Mouse (Mus musculus) limb, embryonic 15.5 days (tissue): ENCODE measurements around the gene Wdr25. TPM values are rescaled to one million over a fixed set of nuclear protein-coding genes. Genes with fewer than 3 reads are reported as not detected.

Experiments used
- ATAC-seq: fragments of 200-750 bp; cut with Nextera tagmentation; 2 replicates; pipeline ENCODE4 v1.8.0; 2017; ENCODE audit warnings: low read depth, moderate TSS enrichment; ENCODE audit not compliant: insufficient number of reproducible peaks, low FRiP score, low TSS enrichment
- H3K27ac ChIP-seq: fragments of 300-500 bp; sonication (generic); 2 replicates; pipeline ENCODE4 v1.5.1; 2015; ENCODE audit warnings: moderate library complexity, mild to moderate bottlenecking, inconsistent platforms
- H3K27me3 ChIP-seq: fragments of 300-500 bp; sonication (generic); 2 replicates; pipeline ENCODE4 v1.6.1; 2015; ENCODE audit warnings: inconsistent platforms
- H3K36me3 ChIP-seq: fragments of 300-500 bp; sonication (generic); 2 replicates; pipeline ENCODE4 v1.6.1; 2015; ENCODE audit warnings: inconsistent platforms
- H3K4me1 ChIP-seq: fragments of 300-500 bp; sonication (generic); 2 replicates; pipeline ENCODE4 v1.6.1; 2015; ENCODE audit warnings: inconsistent platforms
- H3K4me2 ChIP-seq: fragments of 300-500 bp; sonication (generic); 2 replicates; pipeline ENCODE4 v1.6.1; 2015; ENCODE audit warnings: mild to moderate bottlenecking, inconsistent platforms
- H3K4me3 ChIP-seq: fragments of 300-500 bp; sonication (generic); 2 replicates; pipeline ENCODE4 v1.5.1; 2015; ENCODE audit warnings: mild to moderate bottlenecking, inconsistent platforms
- H3K9ac ChIP-seq: fragments of 300-500 bp; sonication (generic); 2 replicates; pipeline ENCODE4 v1.6.1; 2015; ENCODE audit warnings: inconsistent platforms
- H3K9me3 ChIP-seq: fragments of 300-500 bp; sonication (generic); 2 replicates; pipeline ENCODE4 v1.6.1; 2016; ENCODE audit warnings: inconsistent platforms
- WGBS: fragments of 180-500 bp; shearing (Covaris S2); methylation state at CpG from one replicate; pipeline ENCODE4 v1.1.7; 2015; 5-methylcytosine and 5-hydroxymethylcytosine counted together
- polyA plus RNA-seq: library from polyadenylated mRNA; unstranded; fragments of >200 nt; fragmentation: Nextera tagmentation; extraction: Ambion mirVana; gene quantifications from 2 replicates; pipeline ENCODE4 v1.2.1, GENCODE M21; 2015

Wdr25 gene
- polyA plus RNA-seq, 1 experiment from 2014 or later, result 7.8 TPM

GRCm38 (mm10) chr12:108967631-108968030 is 74.2 kb downstream of the Wdr25 start:
- WGBS, result 81% methylated on average over 4 of the region's 4 CpGs
- H3K4me3 ChIP-seq, result no peak overlapping the region

GRCm38 (mm10) chr12:108968031-108968430 is 74.6 kb downstream of the Wdr25 start:
- Histone ChIP-seq H3K4me3 (no peak overlapping the region), H3K27ac (no peak overlapping the region)
- 79% methylated on average over 10 of the region's 10 CpGs for WGBS

More at GRCm38 (mm10) chr12:108967631-108968030, 74.2 kb downstream of the Wdr25 start:
- ATAC-seq, result no peak
- Histone ChIP-seq H3K9ac (no peak overlapping the region), H3K36me3 (no peaks in the 10 kb centered on the region), H3K4me2 (no peak overlapping the region), H3K9me3 (no peaks in the 10 kb centered on the region), H3K27ac (no peak overlapping the region), H3K27me3 (no peaks in the 10 kb centered on the region), H3K4me1 (peaks cover 7% of the 10 kb centered on the region)

DNA sequence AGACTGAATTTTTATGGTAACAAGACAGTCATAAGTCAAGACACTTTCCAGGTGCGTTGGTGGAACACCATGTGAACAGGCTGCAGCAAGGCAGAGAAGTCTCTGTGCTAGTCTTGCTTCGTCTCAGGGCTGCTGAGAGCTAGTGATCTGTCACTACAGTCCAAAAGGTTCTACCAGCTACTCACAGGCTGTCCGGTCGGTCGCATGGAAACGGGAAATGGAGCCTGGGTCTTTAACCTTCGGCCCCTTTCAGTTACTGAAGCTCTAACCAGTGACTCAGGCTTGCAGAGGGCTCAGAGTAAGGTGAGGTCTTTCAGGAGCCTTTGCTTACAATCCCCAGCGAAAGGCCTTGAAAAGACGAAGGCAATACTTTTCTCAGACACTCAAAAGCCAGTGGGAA is 78.0 kb downstream of the Wdr25 start:
- no peak for ATAC-seq
- Histone ChIP-seq H3K36me3 (no peaks in the 10 kb centered on the region), H3K4me3 (no peak overlapping the region), H3K9ac (no peak overlapping the region), H3K4me1 (no peaks in the 10 kb centered on the region), H3K9me3 (no peaks in the 10 kb centered on the region), H3K4me2 (no peak overlapping the region), H3K27me3 (no peaks in the 10 kb centered on the region), H3K27ac (no peak overlapping the region)
- 83% methylated on average over 9 of the region's 9 CpGs for WGBS

More at GRCm38 (mm10) chr12:108968031-108968430, 74.6 kb downstream of the Wdr25 start:
- Histone ChIP-seq H3K27me3 (no peaks in the 10 kb centered on the region), H3K9ac (no peak overlapping the region), H3K9me3 (no peaks in the 10 kb centered on the region), H3K36me3 (no peaks in the 10 kb centered on the region), H3K4me2 (no peak overlapping the region), H3K4me1 (peaks cover 3% of the 10 kb centered on the region)
- no peak for ATAC-seq

DNA sequence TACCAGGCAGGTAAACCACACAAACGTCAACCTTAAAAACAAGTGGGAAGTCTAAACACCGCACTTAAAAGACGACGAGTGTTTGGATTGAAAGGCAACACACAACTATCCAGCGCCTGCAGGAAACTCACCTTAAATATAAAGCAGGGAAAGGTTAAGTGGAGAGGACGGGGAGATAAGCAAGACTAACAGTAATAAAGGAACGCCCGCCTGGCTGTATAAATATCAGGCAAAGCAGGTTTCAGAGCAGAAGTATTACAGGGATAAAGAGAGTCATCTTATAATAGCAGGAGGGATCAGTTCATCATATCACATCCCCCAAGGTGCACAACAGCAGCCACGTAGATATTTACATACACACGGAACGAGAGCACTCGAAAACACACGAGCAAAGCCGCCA is 78.8 kb downstream of the Wdr25 start:
- Histone ChIP-seq H3K9me3 (no peaks in the 10 kb centered on the region), H3K36me3 (no peaks in the 10 kb centered on the region), H3K4me2 (no peak overlapping the region), H3K27ac (no peak overlapping the region), H3K4me3 (no peak overlapping the region), H3K9ac (no peak overlapping the region), H3K4me1 (no peaks in the 10 kb centered on the region), H3K27me3 (no peaks in the 10 kb centered on the region)
- WGBS, result 83% methylated on average over 14 of the region's 14 CpGs
- ATAC-seq, result no peak

DNA sequence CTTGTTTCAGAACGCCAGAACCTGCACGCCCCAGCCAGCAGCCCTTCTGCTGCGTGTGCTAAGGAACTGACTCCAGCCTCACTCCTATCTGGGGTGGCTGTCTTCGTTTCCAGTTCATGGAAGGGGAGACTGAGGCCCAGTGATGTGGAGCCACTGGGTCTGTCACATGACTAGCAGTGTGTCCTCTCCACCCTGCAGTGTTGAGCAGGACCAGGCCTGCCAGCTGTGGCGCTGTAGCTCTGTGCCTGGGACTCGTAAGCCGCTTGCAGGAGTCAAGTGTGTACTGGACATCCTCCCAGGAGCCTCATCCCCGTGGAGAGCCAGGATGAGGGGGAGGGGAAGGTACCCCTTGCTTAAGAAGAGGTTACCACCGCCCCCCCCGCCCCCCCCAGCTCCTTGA is 86.5 kb downstream of the Wdr25 start:
- Histone ChIP-seq H3K4me1 (peaks cover 7% of the 10 kb centered on the region), H3K27ac (no peak overlapping the region), H3K27me3 (no peaks in the 10 kb centered on the region), H3K9ac (no peak overlapping the region), H3K36me3 (no peaks in the 10 kb centered on the region), H3K4me3 (no peak overlapping the region), H3K4me2 (no peak overlapping the region), H3K9me3 (no peaks in the 10 kb centered on the region)
- ATAC-seq, result no peak
- WGBS, result 29% methylated on average over 10 of the region's 10 CpGs

GRCm38 (mm10) chr12:108981941-108982683 is 88.7 kb downstream of the Wdr25 start:
- no peak overlapping the region for H3K4me3 ChIP-seq
- ATAC-seq, result no peak
- H3K9ac ChIP-seq, result no peak overlapping the region
- H3K4me2 ChIP-seq, result no peak overlapping the region
- no peak overlapping the region for H3K27ac ChIP-seq
- no peaks in the 10 kb centered on the region for H3K9me3 ChIP-seq
- 75% methylated on average over 14 of the region's 14 CpGs for WGBS
- H3K36me3 ChIP-seq, result no peaks in the 10 kb centered on the region
- H3K27me3 ChIP-seq, result no peaks in the 10 kb centered on the region
- peaks cover 7% of the 10 kb centered on the region for H3K4me1 ChIP-seq

DNA sequence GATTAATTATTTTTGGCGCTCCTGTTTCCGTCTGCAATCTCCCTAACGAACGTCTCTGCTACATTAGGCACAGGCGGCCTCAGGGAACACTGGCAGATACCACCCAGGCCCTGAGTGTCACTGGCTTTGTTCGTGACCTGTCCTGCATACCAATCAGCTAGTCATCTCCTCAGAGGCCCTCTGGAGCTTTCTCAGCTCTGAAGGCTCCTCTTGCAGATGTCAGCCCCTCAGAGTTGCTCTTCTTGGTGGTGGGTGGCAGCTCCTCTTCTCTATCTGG is 89.2 kb downstream of the Wdr25 start:
- Histone ChIP-seq H3K9ac (no peak overlapping the region), H3K4me3 (no peak overlapping the region), H3K27ac (no peak overlapping the region), H3K9me3 (no peaks in the 10 kb centered on the region), H3K27me3 (no peaks in the 10 kb centered on the region), H3K4me1 (peaks cover 7% of the 10 kb centered on the region), H3K4me2 (no peak overlapping the region), H3K36me3 (no peaks in the 10 kb centered on the region)
- 66% methylated on average over 6 of the region's 6 CpGs for WGBS
- ATAC-seq, result no peak

DNA sequence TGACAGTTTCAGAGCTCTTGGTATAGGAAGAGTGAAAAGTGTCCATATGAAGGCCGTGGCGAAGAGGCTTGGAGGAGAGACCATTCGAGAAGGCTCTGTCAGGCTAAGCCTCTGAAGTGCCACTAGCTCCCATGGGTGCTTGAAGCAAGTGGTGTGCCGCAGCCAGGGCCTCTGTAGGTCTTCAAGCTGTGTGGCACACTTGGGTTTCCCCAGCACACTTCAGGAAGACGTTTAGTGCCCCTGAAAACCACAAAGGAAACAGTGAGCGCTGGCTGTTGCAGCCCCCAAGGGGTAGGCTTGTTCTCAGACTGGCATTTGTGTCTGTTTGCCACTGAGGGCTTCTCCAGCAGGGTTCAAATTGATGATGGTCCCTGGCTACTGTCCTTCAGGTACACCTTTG is 90.1 kb downstream of the Wdr25 start:
- ATAC-seq, result no peak
- Histone ChIP-seq H3K27ac (no peak overlapping the region), H3K9ac (no peak overlapping the region), H3K4me3 (no peak overlapping the region), H3K4me1 (peaks cover 7% of the 10 kb centered on the region), H3K9me3 (no peaks in the 10 kb centered on the region), H3K4me2 (no peak overlapping the region), H3K36me3 (no peaks in the 10 kb centered on the region), H3K27me3 (no peaks in the 10 kb centered on the region)
- 86% methylated on average over 6 of the region's 6 CpGs for WGBS

DNA sequence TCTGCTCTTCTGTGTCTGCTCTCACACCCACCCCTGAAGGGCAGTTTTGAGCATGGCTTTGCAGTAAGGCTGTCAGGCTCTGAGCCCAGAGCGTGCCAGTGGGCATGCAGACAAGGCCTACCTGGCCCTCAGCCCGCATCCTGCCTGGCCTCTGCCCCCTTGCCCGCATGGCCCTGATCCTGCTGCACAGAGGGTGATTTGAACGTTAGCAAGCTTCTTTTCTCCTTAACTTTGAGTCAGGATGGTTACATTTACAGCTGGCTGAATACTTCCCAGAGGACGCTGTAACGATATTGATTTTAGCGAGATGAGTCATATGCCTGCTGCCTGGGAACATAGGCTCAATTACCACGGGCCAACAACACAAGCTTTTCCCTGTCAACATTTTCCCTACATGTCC is 91.0 kb downstream of the Wdr25 start:
- ATAC-seq, result no peak
- WGBS, result 55% methylated on average over 8 of the region's 8 CpGs
- Histone ChIP-seq H3K27ac (no peak overlapping the region), H3K27me3 (no peaks in the 10 kb centered on the region), H3K9ac (no peak overlapping the region), H3K9me3 (no peaks in the 10 kb centered on the region), H3K4me2 (no peak overlapping the region), H3K36me3 (no peaks in the 10 kb centered on the region), H3K4me3 (no peak overlapping the region), H3K4me1 (peaks cover 7% of the 10 kb centered on the region)

DNA sequence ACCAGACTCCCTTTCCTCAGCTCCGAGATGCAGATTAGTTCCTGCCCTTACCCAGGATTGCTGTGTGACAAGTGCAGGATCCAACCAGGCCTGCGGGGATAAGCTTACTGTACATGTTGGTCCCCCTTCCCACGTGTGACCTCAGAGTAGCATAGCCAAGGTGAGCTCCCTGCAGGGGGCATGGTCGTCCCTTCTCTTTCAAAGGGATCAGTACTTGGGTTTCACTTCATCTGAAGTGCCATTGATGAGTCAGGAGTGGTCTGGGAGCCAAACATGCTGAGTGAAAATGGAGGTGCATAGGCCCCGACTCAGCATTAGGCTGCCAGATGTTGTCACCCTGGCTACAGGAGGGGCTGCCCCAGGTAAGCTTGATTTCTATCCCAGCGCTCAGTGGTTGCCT is 91.6 kb downstream of the Wdr25 start:
- 70% methylated on average over 6 of the region's 6 CpGs for WGBS
- Histone ChIP-seq H3K4me3 (no peak overlapping the region), H3K4me1 (peaks cover 3% of the 10 kb centered on the region; the same call in 1 of the 2 replicates), H3K27me3 (no peaks in the 10 kb centered on the region), H3K4me2 (no peak overlapping the region), H3K36me3 (no peaks in the 10 kb centered on the region), H3K27ac (no peak overlapping the region), H3K9me3 (no peaks in the 10 kb centered on the region), H3K9ac (no peak overlapping the region)
- no peak for ATAC-seq

GRCm38 (mm10) chr12:108987448-108987847 is 94.0 kb downstream of the Wdr25 start:
- H3K27me3 ChIP-seq, result no peaks in the 10 kb centered on the region
- no peak overlapping the region for H3K4me2 ChIP-seq
- ATAC-seq, result no peak
- no peak overlapping the region for H3K27ac ChIP-seq
- H3K9me3 ChIP-seq, result no peaks in the 10 kb centered on the region
- no peak overlapping the region for H3K9ac ChIP-seq
- no peak overlapping the region for H3K4me3 ChIP-seq
- H3K4me1 ChIP-seq, result no peaks in the 10 kb centered on the region
- 33% methylated on average over 9 of the region's 9 CpGs for WGBS
- H3K36me3 ChIP-seq, result no peaks in the 10 kb centered on the region

GRCm38 (mm10) chr12:108990425-108990824 is 97.0 kb downstream of the Wdr25 start:
- Histone ChIP-seq H3K27me3 (0 out of 2 replicates have a peak, but pooled peaks cover 6% of the 10 kb centered on the region), H3K4me2 (no peak overlapping the region), H3K9me3 (no peaks in the 10 kb centered on the region), H3K36me3 (no peaks in the 10 kb centered on the region), H3K27ac (no peak overlapping the region), H3K4me1 (peaks cover 7% of the 10 kb centered on the region; the same call in 1 of the 2 replicates), H3K4me3 (no peak overlapping the region), H3K9ac (no peak overlapping the region)
- WGBS, result 39% methylated on average over 9 of the region's 9 CpGs
- ATAC-seq, result no peak

- Histone ChIP-seq H3K27me3 (0 out of 2 replicates have a peak, but pooled peaks cover 6% of the 10 kb centered on the region), H3K4me3 (no peak overlapping the region), H3K9me3 (no peaks in the 10 kb centered on the region), H3K4me1 (peaks cover 7% of the 10 kb centered on the region; the same call in 1 of the 2 replicates), H3K4me2 (no peak overlapping the region), H3K27ac (no peak overlapping the region), H3K9ac (no peak overlapping the region), H3K36me3 (no peaks in the 10 kb centered on the region)
- ATAC-seq, result no peak
- 65% methylated on average over 2 of the region's 2 CpGs for WGBS
Measured at GRCm38 (mm10) chr12:108993046-108993445, 99.6 kb downstream of the Wdr25 start.
